Mouse (Mus musculus) kidney, postnatal 0 days (tissue): Measurements from ENCODE around the gene Fzd2. TPM values are rescaled to one million over a fixed set of nuclear protein-coding genes. Genes with fewer than 3 reads are reported as not detected.

Experiments used
- ATAC-seq: fragments of 200-750 bp; cut with Nextera tagmentation; replicated peaks from 2 replicates; pipeline ENCODE4 v1.8.0; 2017; ENCODE audit warnings: low read depth, moderate number of reproducible peaks, moderate TSS enrichment, moderate library complexity; ENCODE audit not compliant: low FRiP score
- DNase-seq: peaks from one replicate; pipeline ENCODE4 v3.0.0-alpha.2; 2016; ENCODE audit warnings: low spot score
- H3K27ac ChIP-seq: fragments of 300-500 bp; sonication (generic); 2 replicates; pipeline ENCODE4 v1.5.1; 2014; ENCODE audit warnings: mild to moderate bottlenecking
- H3K27me3 ChIP-seq: fragments of 300-500 bp; sonication (generic); 2 replicates; pipeline ENCODE4 v1.6.1; 2014; ENCODE audit warnings: low read length, mixed read lengths; ENCODE audit not compliant: insufficient read depth
- H3K36me3 ChIP-seq: fragments of 300-500 bp; sonication (generic); 2 replicates; pipeline ENCODE4 v1.6.1; 2014; ENCODE audit warnings: low read length, mixed read lengths; ENCODE audit not compliant: insufficient read depth
- H3K4me1 ChIP-seq: fragments of 300-500 bp; sonication (generic); replicated peaks from 2 replicates; pipeline ENCODE4 v1.6.1; 2014; ENCODE audit warnings: antibody characterized with exemption, low read length, mixed read lengths; ENCODE audit not compliant: insufficient read depth
- H3K4me2 ChIP-seq: fragments of 300-500 bp; sonication (generic); 2 replicates; pipeline ENCODE4 v1.6.1; 2014; ENCODE audit warnings: mild to moderate bottlenecking, low read length, moderate library complexity, mixed read lengths
- H3K4me3 ChIP-seq: fragments of 300-500 bp; sonication (generic); replicated peaks from 2 replicates; pipeline ENCODE4 v1.5.1; 2014; ENCODE audit warnings: low read depth, low read length
- H3K9ac ChIP-seq: fragments of 300-500 bp; sonication (generic); 2 replicates; pipeline ENCODE4 v1.6.1; 2014; ENCODE audit warnings: low read depth, low read length
- H3K9me3 ChIP-seq: fragments of 300-500 bp; sonication (generic); replicated peaks from 2 replicates; pipeline ENCODE4 v1.6.1; 2016; ENCODE audit warnings: low read length, inconsistent platforms, mixed read lengths
- CTCF ChIP-seq: IDR thresholded peaks from 2 replicates; pipeline ENCODE4 v1.5.1; 2016; ENCODE audit warnings: antibody characterized with exemption, low read depth, mild to moderate bottlenecking, moderate library complexity
- WGBS: fragments of 180-500 bp; shearing (Covaris S2); extraction: QIAGEN DNeasy Blood & Tissue Kit; methylation state at CpG from one replicate; pipeline ENCODE4 v1.1.7; 2014; 5-methylcytosine and 5-hydroxymethylcytosine counted together
- polyA plus RNA-seq: library from polyadenylated mRNA; unstranded; fragments of >200 nt; fragmentation: Nextera tagmentation; extraction: Ambion mirVana; gene quantifications from 2 replicates; pipeline ENCODE4 v1.2.1, GENCODE M21; 2015

Gene Fzd2
- polyA plus RNA-seq, 1 experiment from 2014 or later: 25.9 TPM

DNA sequence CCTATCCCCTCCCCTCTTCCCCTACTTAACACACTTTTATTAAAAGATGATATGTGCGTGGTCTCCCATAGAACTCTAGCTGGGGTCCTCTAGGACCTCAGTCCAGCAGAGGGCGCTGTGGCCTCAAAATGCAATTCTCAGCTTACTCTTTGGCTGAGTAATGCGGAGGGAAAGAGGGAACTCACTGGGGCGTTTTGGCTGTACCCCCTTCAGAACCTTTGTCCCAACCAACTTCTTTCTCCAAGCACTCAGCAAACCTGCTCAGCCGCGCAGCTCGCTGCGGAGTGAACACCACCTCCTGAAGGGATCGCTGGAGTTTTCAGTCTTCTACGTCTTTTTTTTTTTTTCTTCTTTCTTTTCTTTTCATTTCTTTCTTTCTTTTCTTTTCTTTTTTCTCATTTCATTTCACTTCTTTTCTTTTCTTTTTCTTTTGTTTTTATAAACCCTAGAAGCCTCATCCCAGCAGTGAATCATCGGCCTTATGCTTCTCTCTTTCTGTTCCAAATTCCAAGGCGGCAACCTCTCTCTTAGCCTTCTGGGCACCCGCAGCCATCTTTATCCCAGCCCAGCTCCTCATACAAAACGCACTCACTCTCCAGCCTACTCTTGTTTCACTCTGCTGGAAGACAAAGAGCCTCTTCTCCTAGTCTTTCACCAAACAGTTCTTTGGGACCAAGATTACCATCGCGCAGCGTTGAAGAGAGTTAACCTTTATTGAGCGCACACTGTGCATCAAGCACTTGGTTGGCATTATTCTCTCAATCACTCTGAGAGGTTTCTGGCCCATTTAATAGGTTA lies 31.1 kb upstream of the Fzd2 start:
- H3K4me3 ChIP-seq: peak overlapping the region; percentile 42
- ATAC-seq (peak; percentile 68; the same call in 1 of the 2 replicates), DNase-seq (peak; percentile 93)
- H3K36me3 ChIP-seq: no peaks in the 10 kb centered on the region
- no peak overlapping the region for H3K27ac ChIP-seq
- H3K4me2 ChIP-seq: peak overlapping the region; percentile 65
- H3K27me3 ChIP-seq: no peaks in the 10 kb centered on the region
- peak overlapping the region; percentile 63 for H3K9ac ChIP-seq
- WGBS: 11% methylated on average over 18 of the region's 18 CpGs
- no peaks in the 10 kb centered on the region for H3K9me3 ChIP-seq
- H3K4me1 ChIP-seq: no peaks in the 10 kb centered on the region
- peak; percentile 92 for TF ChIP-seq CTCF

- ATAC-seq (no peak), DNase-seq (no peak)
- H3K4me3 ChIP-seq: no peak overlapping the region
- H3K9me3 ChIP-seq: no peaks in the 10 kb centered on the region
- no peaks in the 10 kb centered on the region for H3K36me3 ChIP-seq
- no peaks in the 10 kb centered on the region for H3K27me3 ChIP-seq
- H3K4me1 ChIP-seq: 0 out of 2 replicates have a peak, but pooled peaks cover 3% of the 10 kb centered on the region
- WGBS: 79% methylated on average over 1 of the region's 1 CpGs
- no peak overlapping the region for H3K9ac ChIP-seq
- no peak overlapping the region for H3K4me2 ChIP-seq
- no peak overlapping the region for H3K27ac ChIP-seq
- TF ChIP-seq CTCF: no peak
Measured at GRCm38 (mm10) chr11:102575034-102575433, 29.2 kb upstream of the Fzd2 start.

DNA sequence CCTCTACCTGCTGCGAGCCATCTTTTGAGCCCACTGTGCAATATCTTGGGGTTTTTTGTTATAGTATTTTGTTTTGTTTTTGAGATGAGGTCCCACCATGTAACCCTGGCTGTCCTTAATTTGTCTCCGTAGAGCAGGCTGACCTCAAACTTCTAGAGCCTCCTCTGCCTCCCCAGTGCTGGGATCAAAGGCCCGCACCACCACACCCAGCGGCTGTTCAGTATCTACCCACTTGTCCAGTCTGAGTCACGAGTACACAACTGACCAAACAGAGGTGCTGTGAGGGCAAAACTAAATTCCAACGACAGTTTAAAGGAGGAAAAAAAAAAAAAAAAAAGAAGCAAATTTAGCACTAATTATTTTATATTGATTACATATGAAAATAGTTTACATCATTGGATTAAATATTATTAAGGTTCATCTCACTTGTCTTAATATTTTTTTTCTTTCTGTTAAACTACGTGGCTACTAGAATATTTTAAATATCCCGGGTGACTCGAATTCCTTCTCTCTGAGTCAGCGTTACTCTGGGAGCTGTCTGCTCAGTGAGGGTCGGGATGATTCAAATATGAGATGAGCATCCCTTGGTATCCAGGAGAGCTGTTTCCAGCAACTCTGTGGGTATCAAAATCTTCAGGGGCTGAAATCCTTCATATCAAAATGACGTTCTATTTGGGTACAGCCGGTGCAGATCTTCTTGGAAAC lies 28.0 kb upstream of the Fzd2 start:
- ATAC-seq (no peak), DNase-seq (no peak)
- peaks cover 3% of the 10 kb centered on the region; the same call in 1 of the 2 replicates for H3K4me1 ChIP-seq
- TF ChIP-seq CTCF: no peak
- no peaks in the 10 kb centered on the region for H3K9me3 ChIP-seq
- no peaks in the 10 kb centered on the region for H3K27me3 ChIP-seq
- H3K4me2 ChIP-seq: no peak overlapping the region
- no peak overlapping the region for H3K27ac ChIP-seq
- no peak overlapping the region for H3K9ac ChIP-seq
- WGBS: 66% methylated on average over 13 of the region's 13 CpGs
- H3K4me3 ChIP-seq: no peak overlapping the region
- no peaks in the 10 kb centered on the region for H3K36me3 ChIP-seq

DNA sequence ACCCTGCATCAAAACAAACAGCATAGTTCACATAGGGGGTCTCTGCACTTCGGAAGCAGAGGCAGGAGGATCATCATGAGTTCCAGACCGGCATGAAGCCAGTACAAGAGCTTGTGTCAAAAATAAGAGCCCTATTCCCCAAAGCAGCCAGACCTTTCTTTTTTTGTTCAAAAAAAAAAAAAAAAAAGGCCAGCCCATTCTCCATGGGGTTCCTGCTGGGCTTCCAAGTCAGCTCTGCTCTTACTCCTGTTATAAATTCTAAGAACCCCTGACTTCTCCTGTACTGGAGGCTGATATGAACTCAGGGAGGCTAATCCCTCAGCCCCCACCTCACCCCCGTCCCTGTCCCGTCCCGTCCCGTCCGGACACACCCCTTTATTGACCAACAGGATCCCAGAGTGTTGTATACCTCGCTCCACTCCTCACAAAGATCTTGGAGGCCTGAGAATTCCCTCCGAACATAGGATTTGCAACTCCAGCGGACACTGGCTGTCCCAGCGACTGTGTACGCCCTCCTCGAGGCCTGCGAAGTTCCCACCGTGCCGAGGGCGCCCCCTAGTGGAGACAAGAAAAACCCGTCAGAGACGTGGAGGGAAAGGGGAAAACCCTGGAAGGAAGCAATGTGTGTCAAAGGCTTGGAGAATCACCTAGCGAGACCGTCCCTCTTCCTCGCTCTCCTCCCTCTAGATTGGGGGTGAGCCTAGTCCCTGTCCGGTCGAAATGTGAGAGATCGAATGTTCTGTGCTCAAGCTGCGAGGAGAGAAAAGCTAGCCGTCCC lies 25.7 kb upstream of the Fzd2 start:
- Histone ChIP-seq H3K27me3 (no peaks in the 10 kb centered on the region), H3K4me3 (peak overlapping the region; percentile 5), H3K4me2 (peak overlapping the region; percentile 53), H3K27ac (peak overlapping the region; percentile 78), H3K4me1 (peaks cover 9% of the 10 kb centered on the region), H3K9me3 (no peaks in the 10 kb centered on the region), H3K9ac (peak overlapping the region; percentile 38; the same call in 1 of the 2 replicates), H3K36me3 (no peaks in the 10 kb centered on the region)
- TF ChIP-seq CTCF: peak; percentile 99
- ATAC-seq (peak; percentile 60), DNase-seq (peak; percentile 95)
- 6% methylated on average over 27 of the region's 27 CpGs for WGBS

DNA sequence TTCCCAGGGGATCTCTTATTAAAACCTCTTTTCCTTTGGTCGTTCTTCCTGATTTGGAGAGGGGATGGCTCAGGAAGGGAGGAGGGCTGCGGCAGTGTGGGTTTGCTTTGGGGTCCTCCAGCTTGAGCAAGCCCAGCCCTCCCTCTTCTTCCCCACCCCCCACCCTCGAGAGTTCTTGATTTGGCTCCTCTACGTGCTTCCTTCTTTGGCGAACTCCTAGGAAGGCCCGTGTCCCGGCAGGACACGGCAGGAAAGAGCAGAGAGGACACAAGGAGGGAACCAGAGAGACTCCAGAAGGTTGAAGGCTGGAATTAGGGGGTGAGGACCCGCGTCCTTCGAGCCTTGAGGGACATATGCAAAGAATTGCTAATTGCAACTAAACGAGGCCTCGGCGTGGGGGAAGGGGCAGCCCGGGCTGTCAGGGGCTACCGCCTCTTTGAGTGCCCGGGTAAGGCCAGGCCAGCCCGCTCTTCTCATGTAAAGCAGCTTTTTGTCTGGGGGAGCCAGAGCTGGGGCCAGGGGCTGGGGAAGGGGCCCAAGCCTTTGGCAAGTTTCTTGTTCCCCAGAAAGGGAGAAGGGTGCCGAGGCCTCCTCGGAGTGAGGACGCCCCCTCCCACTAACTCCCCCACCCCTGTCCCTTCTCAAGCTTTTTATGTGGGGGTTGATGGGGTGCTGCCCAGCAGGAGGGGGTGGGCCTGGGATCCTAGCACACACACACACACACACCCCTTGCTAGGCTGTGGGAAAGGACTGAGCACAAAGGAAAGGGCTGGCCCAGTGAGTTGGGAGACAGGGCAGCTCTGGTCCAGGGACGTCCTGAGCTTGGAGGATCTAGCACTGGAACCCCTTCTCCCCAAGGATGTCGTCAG lies 24.8 kb upstream of the Fzd2 start, which contains the start of gene Gm11627:
Gm11627 (minus strand) TSS at position 297 of the 869 bp plus-strand sequence.
- Histone ChIP-seq H3K27me3 (no peaks in the 10 kb centered on the region), H3K9ac (peak within 1 kb of the TSS; percentile 38; the same call in 1 of the 2 replicates), H3K9me3 (no peaks in the 10 kb centered on the region), H3K4me3 (peak within 1 kb of the TSS; percentile 5), H3K36me3 (no peaks in the 10 kb centered on the region), H3K4me2 (peak within 1 kb of the TSS; percentile 53), H3K27ac (peak within 1 kb of the TSS; percentile 78), H3K4me1 (peaks cover 9% of the 10 kb centered on the region)
- 12% methylated on average over 23 of the region's 23 CpGs for WGBS
- no peak for TF ChIP-seq CTCF
- ATAC-seq (peak; percentile 14; the same call in 1 of the 2 replicates), DNase-seq (no peak)
